Mouse (Mus musculus) kidney, adult 2 months (tissue): ENCODE measurements around the gene Gimap1.

ENCODE experiments used
- CTCF ChIP-seq: fragments of 200-500 bp; conservative IDR thresholded peaks from 2 replicates; pipeline ENCODE4 v1.5.1; 2011; ENCODE audit warnings: low read depth, mild to moderate bottlenecking, control low read depth, low read length, moderate library complexity, mixed read lengths; ENCODE audit not compliant: insufficient read depth, insufficient read length
- POLR2A ChIP-seq: fragments of 200-500 bp; IDR thresholded peaks from one replicate; pipeline ENCODE4 v1.6.1; 2011; ENCODE audit warnings: low read depth, low read length, control low read depth

- no peak for TF ChIP-seq CTCF
- no peak for TF ChIP-seq POLR2A
Observed at GRCm38 (mm10) chr6:48702146-48702545, 36.7 kb upstream of the Gimap1 start.
